Mouse (Mus musculus) heart, postnatal 14 days (tissue): ENCODE data around the gene Olfr640. TPM values are rescaled to one million over a fixed set of nuclear protein-coding genes. Genes with fewer than 3 reads are reported as not detected.

Source experiments
- DNase-seq, 2 experiments: peaks; one replicate each; pipeline ENCODE4 v3.0.0; 2021 to 2022
- intact Hi-C: fragments of 180-260 bp; cut with DNase I; formaldehyde crosslinking; loops from one replicate; pipeline ENCODE4 v1.15.1; 2025
- long read RNA-seq, 2 experiments: library from polyadenylated mRNA; stranded (forward); transcript quantifications; one replicate each; pipeline ENCODE4 v2.0.0; 2021
- total RNA-seq, 2 experiments: library from RNA; stranded (reverse); gene quantifications; 2 replicates each; pipeline ENCODE4 v1.2.3; 2021

Olfr640 gene
- not detected for total RNA-seq
- long read RNA-seq, experiment 1 = 0 reads
- long read RNA-seq, experiment 2 = 0 reads

GRCm38 (mm10) chr7:104025473-104025872, at the start of gene Olfr640:
Olfr640 (minus strand) TSS chr7:104025573.
- DNase-seq = no peak

GRCm38 (mm10) chr7:104071769-104072168, 46.4 kb upstream of the Olfr640 start, which contains the start of gene Olfr644:
Olfr644 (minus strand) TSS chr7:104071869.
- intact Hi-C loops = no loop called here
- DNase-seq = no peak

More at GRCm38 (mm10) chr7:104025473-104025872, at the start of gene Olfr640:
- intact Hi-C loops = no loop called here

GRCm38 (mm10) chr7:104061345-104061744, 36.0 kb upstream of the Olfr640 start, which contains the start of gene 4930516K23Rik:
4930516K23Rik (minus strand) TSS chr7:104061445.
- intact Hi-C loops = no loop called here
- no peak for DNase-seq

GRCm38 (mm10) chr7:104059215-104059614, 33.8 kb upstream of the Olfr640 start:
- no peak for DNase-seq
- intact Hi-C loops = no loop called here

GRCm38 (mm10) chr7:104052566-104052965, 27.2 kb upstream of the Olfr640 start, which contains the start of gene Olfr642:
Olfr642 (minus strand) TSS chr7:104052666.
- DNase-seq = no peak
- intact Hi-C loops = no loop called here

GRCm38 (mm10) chr7:104050745-104051144, 25.4 kb upstream of the Olfr640 start:
- intact Hi-C loops = no loop called here

GRCm38 (mm10) chr7:104035145-104035544, 9.8 kb upstream of the Olfr640 start, which contains the start of gene Olfr641:
Olfr641 (plus strand) TSS chr7:104035445.
- intact Hi-C loops = no loop called here
- no peak for DNase-seq

More at GRCm38 (mm10) chr7:104050745-104051144, 25.4 kb upstream of the Olfr640 start:
- DNase-seq = no peak

- intact Hi-C loops = no loop called here
- no peak for DNase-seq
These were observed 1.6 kb upstream of the Olfr640 start for GRCm38 (mm10) chr7:104026978-104027377.

- no peak for DNase-seq
- intact Hi-C loops = no loop called here
These were observed 3.7 kb downstream of the Olfr640 start for GRCm38 (mm10) chr7:104021651-104022050.

GRCm38 (mm10) chr7:104018953-104019352, 6.4 kb downstream of the Olfr640 start:
- DNase-seq = no peak
- intact Hi-C loops = no loop called here

- intact Hi-C loops = no loop called here
- no peak for DNase-seq
These were observed 8.2 kb downstream of the Olfr640 start, which contains the start of gene Olfr639 for GRCm38 (mm10) chr7:104017203-104017602. Olfr639 (minus strand) TSS chr7:104017303.

- no peak for DNase-seq
- intact Hi-C loops = no loop called here
These were observed 26.2 kb downstream of the Olfr640 start for GRCm38 (mm10) chr7:103999124-103999523.

- DNase-seq = no peak
- intact Hi-C loops = no loop called here
These were observed 26.9 kb downstream of the Olfr640 start, which contains the start of gene Olfr638 for GRCm38 (mm10) chr7:103998446-103998845. Olfr638 (plus strand) TSS chr7:103998746.

GRCm38 (mm10) chr7:103971782-103972181, 53.6 kb downstream of the Olfr640 start:
- intact Hi-C loops = no loop called here
- no peak for DNase-seq

GRCm38 (mm10) chr7:103970852-103971251, 54.5 kb downstream of the Olfr640 start, which contains the start of gene Olfr635:
Olfr635 (plus strand) TSS chr7:103971152.
- no peak for DNase-seq
- intact Hi-C loops = no loop called here

Other genes with a start within 250 kb of the Olfr640 start
- not detected for gene Olfr68, start 245.9 kb downstream of the Olfr640 start, total RNA-seq
- not detected for gene Olfr67, start 233.8 kb downstream of the Olfr640 start, total RNA-seq
- 1,000 to 10,000 TPM; 2,822 to 3,799 TPM for gene Hbb-bt, start 211.6 kb downstream of the Olfr640 start, total RNA-seq
- over 10,000 TPM; 24,882 to 31,010 TPM for gene Hbb-bs, start 197.5 kb downstream of the Olfr640 start, total RNA-seq
- not detected for gene Hbb-bh2, start 185.1 kb downstream of the Olfr640 start, total RNA-seq
- gene Hbb-bh1, start 182.4 kb downstream of the Olfr640 start, total RNA-seq = not detected
- gene Hbb-y, start 172.4 kb downstream of the Olfr640 start, total RNA-seq = not detected
- not detected for gene Olfr66, start 139.3 kb downstream of the Olfr640 start, total RNA-seq
- not detected for gene Olfr64, start 131.1 kb downstream of the Olfr640 start, total RNA-seq
- gene Olfr65, start 122.1 kb downstream of the Olfr640 start, total RNA-seq = not detected
- not detected for gene Olfr631, start 96.7 kb downstream of the Olfr640 start, total RNA-seq
- not detected for gene Olfr632, start 91.2 kb downstream of the Olfr640 start, total RNA-seq
- gene Olfr633, start 81.1 kb downstream of the Olfr640 start, total RNA-seq = not detected
- not detected for gene Olfr635, start 54.4 kb downstream of the Olfr640 start, total RNA-seq
- not detected for gene Olfr638, start 26.8 kb downstream of the Olfr640 start, total RNA-seq
- gene Olfr639, start 8.3 kb downstream of the Olfr640 start, total RNA-seq = not detected
- not detected for gene Olfr641, start 9.9 kb upstream of the Olfr640 start, total RNA-seq
- gene Olfr642, start 27.1 kb upstream of the Olfr640 start, total RNA-seq = not detected
- gene 4930516K23Rik, start 35.9 kb upstream of the Olfr640 start, total RNA-seq = not detected
- gene Olfr644, start 46.3 kb upstream of the Olfr640 start, total RNA-seq = not detected
- gene Olfr645, start 59.9 kb upstream of the Olfr640 start, total RNA-seq = not detected
- gene Olfr646, start 79.3 kb upstream of the Olfr640 start, total RNA-seq = not detected
- gene Ubqln5, start 104.3 kb upstream of the Olfr640 start, total RNA-seq = not detected
- not detected for gene Olfr643, start 111.8 kb upstream of the Olfr640 start, total RNA-seq
- not detected for gene Ubqln3, start 117.7 kb upstream of the Olfr640 start, total RNA-seq
- not detected for gene Ubqlnl, start 125.0 kb upstream of the Olfr640 start, total RNA-seq
- not detected for gene Olfm5, start 139.3 kb upstream of the Olfr640 start, total RNA-seq
- gene Olfr648, start 157.8 kb upstream of the Olfr640 start, total RNA-seq = not detected
- not detected for gene Olfr649, start 170.4 kb upstream of the Olfr640 start, total RNA-seq
- under 1 TPM; 0.45 to 0.54 TPM for gene Trim6, start 193.2 kb upstream of the Olfr640 start, total RNA-seq
- gene Trim34a, start 218.9 kb upstream of the Olfr640 start, total RNA-seq = 1 to 10 TPM; 3.7 to 3.8 TPM